ENCODE assay signal across 8 mouse cellular contexts in the genomic region with DNA sequence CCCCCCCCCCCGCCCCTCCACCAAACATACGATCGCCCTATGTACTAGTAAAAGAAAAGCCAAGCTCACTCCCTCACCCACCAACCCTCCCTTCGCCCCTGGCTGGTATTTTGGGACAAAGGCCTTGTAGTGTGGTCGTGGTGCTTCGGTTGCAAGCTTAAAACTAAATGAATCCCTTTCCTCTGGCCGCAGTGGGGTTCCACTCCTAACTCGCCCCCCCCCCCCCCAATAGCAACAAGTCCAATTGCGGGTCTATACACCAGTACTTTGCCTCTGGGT. TPM values are rescaled to one million over a fixed set of nuclear protein-coding genes. Genes with fewer than 3 reads are reported as not detected.
DNase-seq lines count a peak whose midpoint lies in the region; ATAC-seq and TF ChIP-seq lines count a peak whose summit lies in the region.

No protein-coding gene starts in this region.

- H3K4me1 ChIP-seq in embryonic facial prominence, embryonic 11.5 days (ENCODE audit: control insufficient read depth, insufficient read depth, low read length): peaks cover 6% of the 10 kb centered on the region; the same call in 1 of the 2 replicates
- H3K4me1 ChIP-seq in intestine, embryonic 14.5 days (replicated peaks; ENCODE audit: control insufficient read depth, insufficient read depth, low read length): peaks cover 30% of the 10 kb centered on the region
- peaks cover 38% of the 10 kb centered on the region for H3K4me1 ChIP-seq in neural tube, embryonic 12.5 days

- no peaks in the 10 kb centered on the region for H3K27me3 ChIP-seq in embryonic facial prominence, embryonic 11.5 days (ENCODE audit: control insufficient read depth, insufficient read depth, low read length)
- H3K27me3 ChIP-seq in intestine, embryonic 14.5 days (replicated peaks; ENCODE audit: control insufficient read depth, insufficient read depth, low read length): no peaks in the 10 kb centered on the region
- no peaks in the 10 kb centered on the region for H3K27me3 ChIP-seq in neural tube, embryonic 12.5 days (replicated peaks)

- peaks cover 2% of the 10 kb centered on the region; the same call in 1 of the 2 replicates for H3K36me3 ChIP-seq in embryonic facial prominence, embryonic 11.5 days (replicated peaks; ENCODE audit: control insufficient read depth, insufficient read depth, low read depth, low read length)
- peaks cover 33% of the 10 kb centered on the region for H3K36me3 ChIP-seq in intestine, embryonic 14.5 days (ENCODE audit: control insufficient read depth, insufficient read depth, low read length)
- peaks cover 18% of the 10 kb centered on the region for H3K36me3 ChIP-seq in neural tube, embryonic 12.5 days

- H3K9ac ChIP-seq in embryonic facial prominence, embryonic 11.5 days (replicated peaks; ENCODE audit: low read length): peak overlapping the region; percentile 89
- peak overlapping the region; percentile 88 for H3K9ac ChIP-seq in intestine, embryonic 14.5 days (ENCODE audit: low read length)
- peak overlapping the region; percentile 75 for H3K9ac ChIP-seq in neural tube, embryonic 12.5 days

- TF ChIP-seq CTCF in left cerebral cortex, adult 2 months (IDR thresholded peaks at IDR 0.05): no peak

- no peaks in the 10 kb centered on the region for H3K9me3 ChIP-seq in embryonic facial prominence, embryonic 11.5 days (replicated peaks; ENCODE audit: control insufficient read depth, low read length)
- no peaks in the 10 kb centered on the region for H3K9me3 ChIP-seq in intestine, embryonic 14.5 days (ENCODE audit: control insufficient read depth, low read length)
- H3K9me3 ChIP-seq in neural tube, embryonic 12.5 days: no peaks in the 10 kb centered on the region

- no peak for DNase-seq in left cerebral cortex, adult 2 months (ENCODE audit: extremely low spot score in 1 of 2, low spot score in 2 of 2)
- no peak for DNase-seq in left cerebral cortex, postnatal 25 days (ENCODE audit: low spot score in 2 of 2)
- DNase-seq in embryonic facial prominence, embryonic 11.5 days (ENCODE audit: low spot score): peak; percentile 38
- no peak for DNase-seq in intestine, embryonic 14.5 days (ENCODE audit: low spot score)
- no peak for DNase-seq in left cerebral cortex, postnatal 10 days (ENCODE audit: extremely low spot score in 1 of 2, low spot score in 2 of 2)

- H3K27ac ChIP-seq in left cerebral cortex, adult 2 months: no peak overlapping the region
- H3K27ac ChIP-seq in embryonic facial prominence, embryonic 11.5 days (replicated peaks; ENCODE audit: low read depth, low read length): peak overlapping the region; percentile 96
- H3K27ac ChIP-seq in intestine, embryonic 14.5 days (ENCODE audit: low read depth): peak overlapping the region; percentile 98
- peak overlapping the region; percentile 72 for H3K27ac ChIP-seq in neural tube, embryonic 12.5 days

- H3K4me3 ChIP-seq in left cerebral cortex, adult 2 months: peak overlapping the region; percentile 83
- peak overlapping the region; percentile 86 for H3K4me3 ChIP-seq in embryonic facial prominence, embryonic 11.5 days (ENCODE audit: low read depth, low read length)
- H3K4me3 ChIP-seq in intestine, embryonic 14.5 days (ENCODE audit: low read depth, low read length): peak overlapping the region; percentile 73
- peak overlapping the region; percentile 72 for H3K4me3 ChIP-seq in neural tube, embryonic 12.5 days

- intact Hi-C loops in left cerebral cortex, adult 2 months (cut with DNase I): loop anchor here (5.0 kb wide), 1 partner anchor 53 kb away; no protein-coding TSS in a partner anchor
- intact Hi-C loops in left cerebral cortex, postnatal 25 days (cut with DNase I): loop anchor here (1.0 kb wide), 1 partner anchor 84 kb away; no protein-coding TSS in a partner anchor
- intact Hi-C loops in left cerebral cortex, postnatal 10 days (cut with DNase I): loop anchor here (2.0 kb wide), 1 partner anchor 84 kb away; no protein-coding TSS in a partner anchor

- ATAC-seq in embryonic facial prominence, embryonic 11.5 days (replicated peaks; ENCODE audit: insufficient number of reproducible peaks, low FRiP score, low TSS enrichment, low read depth): no peak
- no peak for ATAC-seq in intestine, embryonic 14.5 days (replicated peaks; ENCODE audit: low FRiP score, low TSS enrichment, low read depth)
- ATAC-seq in neural tube, embryonic 12.5 days (ENCODE audit: low FRiP score, low read depth): no peak
- no peak for ATAC-seq in erythroid progenitor cell, adult 5-6 weeks (replicated peaks; ENCODE audit: low FRiP score, poor library complexity, severe bottlenecking)
- no peak for ATAC-seq in megakaryocyte progenitor cell, adult 5-6 weeks (replicated peaks; ENCODE audit: poor library complexity)

- under 1% methylated on average over 6 of the region's 9 CpGs for WGBS in embryonic facial prominence, embryonic 11.5 days
- 3% methylated on average over 7 of the region's 9 CpGs for WGBS in intestine, embryonic 14.5 days
- WGBS in neural tube, embryonic 12.5 days: 0% methylated on average over 7 of the region's 9 CpGs

- H3K4me2 ChIP-seq in embryonic facial prominence, embryonic 11.5 days (ENCODE audit: low read depth, low read length): peak overlapping the region; percentile 84
- peak overlapping the region; percentile 97 for H3K4me2 ChIP-seq in intestine, embryonic 14.5 days (ENCODE audit: low read length)
- peak overlapping the region; percentile 91 for H3K4me2 ChIP-seq in neural tube, embryonic 12.5 days (replicated peaks)

RNA-seq across cellular contexts. Expression of a gene that starts 16.4 kb away (rescaled TPM):
- total RNA-seq in left cerebral cortex, adult 2 months (2021): 10 to 100 TPM; 18.1 to 18.8 TPM
- total RNA-seq in left cerebral cortex, postnatal 25 days (2021): 10 to 100 TPM; 18.2 to 18.5 TPM
- polyA plus RNA-seq in embryonic facial prominence, embryonic 11.5 days (2014; fragmentation: Nextera tagmentation; extraction: Ambion mirVana): 30.4 and 31.4 TPM in 2 replicates
- polyA plus RNA-seq in intestine, embryonic 14.5 days (2014; fragmentation: Nextera tagmentation; extraction: Ambion mirVana): 25.7 and 27.4 TPM in 2 replicates
- 32.5 and 35.9 TPM in 2 replicates for polyA plus RNA-seq in neural tube, embryonic 12.5 days (2016; fragmentation: Nextera tagmentation; extraction: Ambion mirVana)
- 10 to 100 TPM; 25.2 to 25.3 TPM for total RNA-seq in left cerebral cortex, postnatal 10 days (2021)
- total RNA-seq in erythroid progenitor cell, adult 5-6 weeks (2015; ENCODE audit: low replicate concordance): 5.9 and 8.3 TPM in 2 replicates
- total RNA-seq in erythroid progenitor cell, adult 5-6 weeks (2017; ENCODE audit: low replicate concordance): 8.4 and 10.4 TPM in 2 replicates
- 9.8 and 11.6 TPM in 2 replicates for total RNA-seq in megakaryocyte progenitor cell, adult 5-6 weeks (2015)
- total RNA-seq in megakaryocyte progenitor cell, adult 5-6 weeks (2017): 15.4 and 16.0 TPM in 2 replicates

RNA-seq across cellular contexts. Expression of a gene that starts 16.5 kb away (rescaled TPM):
- total RNA-seq in left cerebral cortex, adult 2 months (2021): 10 to 100 TPM; 29.3 to 33.3 TPM
- 10 to 100 TPM; 27.2 to 32.7 TPM for total RNA-seq in left cerebral cortex, postnatal 25 days (2021)
- 47.1 and 48.0 TPM in 2 replicates for polyA plus RNA-seq in embryonic facial prominence, embryonic 11.5 days (2014; fragmentation: Nextera tagmentation; extraction: Ambion mirVana)
- polyA plus RNA-seq in intestine, embryonic 14.5 days (2014; fragmentation: Nextera tagmentation; extraction: Ambion mirVana): 45.2 and 48.2 TPM in 2 replicates
- 39.7 and 41.6 TPM in 2 replicates for polyA plus RNA-seq in neural tube, embryonic 12.5 days (2016; fragmentation: Nextera tagmentation; extraction: Ambion mirVana)
- 10 to 100 TPM; 21.4 to 23.5 TPM for total RNA-seq in left cerebral cortex, postnatal 10 days (2021)
- 28.1 and 37.8 TPM in 2 replicates for total RNA-seq in erythroid progenitor cell, adult 5-6 weeks (2015; ENCODE audit: low replicate concordance)
- total RNA-seq in erythroid progenitor cell, adult 5-6 weeks (2017; ENCODE audit: low replicate concordance): 36.5 and 63.2 TPM in 2 replicates
- 20.4 and 23.8 TPM in 2 replicates for total RNA-seq in megakaryocyte progenitor cell, adult 5-6 weeks (2015)
- total RNA-seq in megakaryocyte progenitor cell, adult 5-6 weeks (2017): 37.7 and 40.7 TPM in 2 replicates

RNA-seq across cellular contexts. Expression of a gene that starts 16.5 kb away (rescaled TPM):
- 1 to 10 TPM; 7.1 TPM for total RNA-seq in left cerebral cortex, adult 2 months (2021)
- 1 to 10 TPM; 3.5 to 7.2 TPM for total RNA-seq in left cerebral cortex, postnatal 25 days (2021)
- 0.98 and 1.9 TPM in 2 replicates for polyA plus RNA-seq in embryonic facial prominence, embryonic 11.5 days (2014; fragmentation: Nextera tagmentation; extraction: Ambion mirVana)
- polyA plus RNA-seq in intestine, embryonic 14.5 days (2014; fragmentation: Nextera tagmentation; extraction: Ambion mirVana): 1.6 and 1.8 TPM in 2 replicates
- 2.0 and 2.4 TPM in 2 replicates for polyA plus RNA-seq in neural tube, embryonic 12.5 days (2016; fragmentation: Nextera tagmentation; extraction: Ambion mirVana)
- total RNA-seq in left cerebral cortex, postnatal 10 days (2021): 1 to 10 TPM; 6.2 to 6.4 TPM
- 11.5 and 13.8 TPM in 2 replicates for total RNA-seq in erythroid progenitor cell, adult 5-6 weeks (2015; ENCODE audit: low replicate concordance)
- 9.5 and 18.9 TPM in 2 replicates for total RNA-seq in erythroid progenitor cell, adult 5-6 weeks (2017; ENCODE audit: low replicate concordance)
- total RNA-seq in megakaryocyte progenitor cell, adult 5-6 weeks (2015): 0.56 and 2.2 TPM in 2 replicates
- total RNA-seq in megakaryocyte progenitor cell, adult 5-6 weeks (2017): 3.4 and 3.6 TPM in 2 replicates

RNA-seq across cellular contexts. Expression of a gene that starts 35.6 kb away (rescaled TPM):
- 10 to 100 TPM in 1 of 2 experiments, 1 to 10 TPM in 1; 9.6 to 13.1 TPM for total RNA-seq in left cerebral cortex, adult 2 months (2021)
- total RNA-seq in left cerebral cortex, postnatal 25 days (2021): 10 to 100 TPM in 1 of 2 experiments, 1 to 10 TPM in 1; 9.9 to 11.6 TPM
- polyA plus RNA-seq in embryonic facial prominence, embryonic 11.5 days (2014; fragmentation: Nextera tagmentation; extraction: Ambion mirVana): 4.3 and 5.2 TPM in 2 replicates
- polyA plus RNA-seq in intestine, embryonic 14.5 days (2014; fragmentation: Nextera tagmentation; extraction: Ambion mirVana): 5.3 and 6.5 TPM in 2 replicates
- polyA plus RNA-seq in neural tube, embryonic 12.5 days (2016; fragmentation: Nextera tagmentation; extraction: Ambion mirVana): 10.4 and 12.5 TPM in 2 replicates
- total RNA-seq in left cerebral cortex, postnatal 10 days (2021): 10 to 100 TPM; 14.8 to 15.1 TPM
- total RNA-seq in erythroid progenitor cell, adult 5-6 weeks (2015; ENCODE audit: low replicate concordance): 26.8 and 35.7 TPM in 2 replicates
- total RNA-seq in erythroid progenitor cell, adult 5-6 weeks (2017; ENCODE audit: low replicate concordance): 29.2 and 46.3 TPM in 2 replicates
- 4.8 and 5.9 TPM in 2 replicates for total RNA-seq in megakaryocyte progenitor cell, adult 5-6 weeks (2015)
- total RNA-seq in megakaryocyte progenitor cell, adult 5-6 weeks (2017): 4.5 and 6.4 TPM in 2 replicates
